Mouse (Mus musculus) E14TG2a.4 (cell line): ENCODE measurements around the gene Rab14.

Experiments
- CTCF ChIP-seq: conservative IDR thresholded peaks from 2 replicates; pipeline ENCODE4 v1.5.1; 2014; ENCODE audit warnings: low read length
- NANOG ChIP-seq: IDR thresholded peaks from 2 replicates; pipeline ENCODE4 v1.6.1; 2014; ENCODE audit warnings: borderline replicate concordance, low read length, mixed read lengths

GRCm38 (mm10) chr2:35188929-35189328 lies 12.0 kb downstream of the Rab14 start:
- TF ChIP-seq CTCF (no peak), NANOG (no peak)
